Mouse (Mus musculus) myocyte (in vitro differentiated cells): ENCODE data around the gene Tctex1d4. TPM values are rescaled to one million over a fixed set of nuclear protein-coding genes. Genes with fewer than 3 reads are reported as not detected.
A peak's percentile ranks its signal among the peaks of the same experiment; 100 is the strongest.

Experiments used
- H3K27me3 ChIP-seq: one replicate; pipeline ENCODE4 v1.6.1; 2011; ENCODE audit not compliant: control insufficient read depth, insufficient read depth, insufficient read length
- H3K36me3 ChIP-seq: one replicate; pipeline ENCODE4 v1.6.1; 2011; ENCODE audit not compliant: control insufficient read depth, insufficient read depth
- H3K4me2 ChIP-seq: one replicate; pipeline ENCODE4 v1.6.1; 2011; ENCODE audit warnings: low read depth, control low read depth
- H3K4me3 ChIP-seq: one replicate; pipeline ENCODE4 v1.5.1; 2011; ENCODE audit warnings: mild to moderate bottlenecking, control low read depth, moderate library complexity
- H3K79me2 ChIP-seq: one replicate; pipeline ENCODE4 v1.6.1; 2011; ENCODE audit not compliant: control insufficient read depth, insufficient read depth
- H3ac ChIP-seq: one replicate; pipeline ENCODE4 v1.6.1; 2011; ENCODE audit not compliant: control insufficient read depth, insufficient read length
- CEBPB ChIP-seq: IDR thresholded peaks from 2 replicates; pipeline ENCODE4 v1.6.1; 2011; ENCODE audit warnings: mild to moderate bottlenecking, moderate library complexity; ENCODE audit not compliant: poor library complexity, insufficient read depth, severe bottlenecking
- E2F4 ChIP-seq: IDR thresholded peaks from one replicate; pipeline ENCODE4 v1.6.1; 2011; ENCODE audit warnings: mild to moderate bottlenecking, control low read depth, moderate library complexity; ENCODE audit not compliant: insufficient read depth
- MAX ChIP-seq: IDR thresholded peaks from one replicate; pipeline ENCODE4 v1.6.1; 2011; ENCODE audit warnings: low read depth, mild to moderate bottlenecking, control low read depth
- MYOD1 ChIP-seq, 3 experiments: IDR thresholded peaks; one replicate each; pipeline ENCODE4 v1.6.1; 2011; ENCODE audit warnings: control low read depth in 2 of 3, low read depth in 2 of 3, mild to moderate bottlenecking in 2 of 3, moderate library complexity in 1 of 3; ENCODE audit not compliant: insufficient read length in 2 of 3, control insufficient read depth in 1 of 3
- MYOG ChIP-seq, 3 experiments: IDR thresholded peaks; one replicate each; pipeline ENCODE4 v1.6.1; 2011; ENCODE audit warnings: control low read depth in 2 of 3, low read depth in 2 of 3, mild to moderate bottlenecking in 2 of 3; ENCODE audit not compliant: insufficient read length in 2 of 3, control insufficient read depth in 1 of 3, insufficient read depth in 1 of 3
- POLR2A ChIP-seq: IDR thresholded peaks from one replicate; pipeline ENCODE4 v1.6.1; 2011; ENCODE audit warnings: low read depth, mild to moderate bottlenecking, control low read depth, moderate library complexity; ENCODE audit not compliant: insufficient read length
- POLR2AphosphoS2 ChIP-seq: IDR thresholded peaks from one replicate; pipeline ENCODE4 v1.6.1; 2011; ENCODE audit warnings: low read depth, control low read depth; ENCODE audit not compliant: insufficient read length
- REST ChIP-seq: IDR thresholded peaks from one replicate; pipeline ENCODE4 v1.6.1; 2011; ENCODE audit warnings: mild to moderate bottlenecking, control low read depth, moderate library complexity; ENCODE audit not compliant: insufficient read depth, insufficient read length
- SRF ChIP-seq: IDR thresholded peaks from one replicate; pipeline ENCODE4 v1.6.1; 2011; ENCODE audit warnings: low read depth; ENCODE audit not compliant: control insufficient read depth, insufficient read length
- TCF12 ChIP-seq: IDR thresholded peaks from one replicate; pipeline ENCODE4 v1.6.1; 2011; ENCODE audit warnings: mild to moderate bottlenecking, control low read depth; ENCODE audit not compliant: poor library complexity, insufficient read depth, severe bottlenecking
- TCF3 ChIP-seq: IDR thresholded peaks from one replicate; pipeline ENCODE4 v1.6.1; 2011; ENCODE audit warnings: low read depth, control low read depth; ENCODE audit not compliant: insufficient read length
- USF1 ChIP-seq: IDR thresholded peaks from one replicate; pipeline ENCODE4 v1.6.1; 2011; ENCODE audit warnings: low read depth, mild to moderate bottlenecking, control low read depth, moderate library complexity
- polyA plus RNA-seq: library from polyadenylated mRNA; unstranded; fragments of >200 nt; fragmentation: generic; extraction: Trizol; gene quantifications from one replicate; pipeline ENCODE4 v1.2.1, GENCODE M21; 2012; ENCODE audit warnings: missing spikeins

Gene Tctex1d4
- polyA plus RNA-seq, 1 experiment = 0.18 TPM

- Histone ChIP-seq H3K27me3 (no peaks in the 10 kb centered on the region), H3ac (no peak overlapping the region), H3K4me2 (peak overlapping the region; percentile 60), H3K4me3 (peak overlapping the region; percentile 20), H3K36me3 (peaks cover 3% of the 10 kb centered on the region), H3K79me2 (peaks cover 7% of the 10 kb centered on the region)
- TF ChIP-seq POLR2AphosphoS2 (no peak), POLR2A (no peak), CEBPB (no peak)
Measured at GRCm38 (mm10) chr4:117123546-117124217, 2.9 kb upstream of the Tctex1d4 start.

- Histone ChIP-seq H3K4me2 (peak overlapping the region; percentile 92), H3K4me3 (peak overlapping the region; percentile 20), H3K79me2 (peaks cover 7% of the 10 kb centered on the region), H3K27me3 (no peaks in the 10 kb centered on the region), H3ac (no peak overlapping the region), H3K36me3 (peaks cover 4% of the 10 kb centered on the region)
- TF ChIP-seq REST = no peak
- TF ChIP-seq CEBPB = no peak
- TF ChIP-seq SRF = no peak
- no peak for TF ChIP-seq POLR2A
- no peak for TF ChIP-seq MYOG (IDR thresholded peaks at IDR 0.05; ENCODE audit: control insufficient read depth in 1 of 3, insufficient read depth in 1 of 3, insufficient read length in 2 of 3, low read depth in 2 of 3)
- TF ChIP-seq TCF3 = no peak
- TF ChIP-seq TCF12 = no peak
- TF ChIP-seq E2F4 = no peak
- no peak for TF ChIP-seq POLR2AphosphoS2
- TF ChIP-seq MAX = no peak
- no peak for TF ChIP-seq USF1
- no peak for TF ChIP-seq MYOD1 (IDR thresholded peaks at IDR 0.05; ENCODE audit: control insufficient read depth in 1 of 3, insufficient read length in 2 of 3, low read depth in 2 of 3)
Measured at GRCm38 (mm10) chr4:117124218-117124517, 2.4 kb upstream of the Tctex1d4 start.

DNA sequence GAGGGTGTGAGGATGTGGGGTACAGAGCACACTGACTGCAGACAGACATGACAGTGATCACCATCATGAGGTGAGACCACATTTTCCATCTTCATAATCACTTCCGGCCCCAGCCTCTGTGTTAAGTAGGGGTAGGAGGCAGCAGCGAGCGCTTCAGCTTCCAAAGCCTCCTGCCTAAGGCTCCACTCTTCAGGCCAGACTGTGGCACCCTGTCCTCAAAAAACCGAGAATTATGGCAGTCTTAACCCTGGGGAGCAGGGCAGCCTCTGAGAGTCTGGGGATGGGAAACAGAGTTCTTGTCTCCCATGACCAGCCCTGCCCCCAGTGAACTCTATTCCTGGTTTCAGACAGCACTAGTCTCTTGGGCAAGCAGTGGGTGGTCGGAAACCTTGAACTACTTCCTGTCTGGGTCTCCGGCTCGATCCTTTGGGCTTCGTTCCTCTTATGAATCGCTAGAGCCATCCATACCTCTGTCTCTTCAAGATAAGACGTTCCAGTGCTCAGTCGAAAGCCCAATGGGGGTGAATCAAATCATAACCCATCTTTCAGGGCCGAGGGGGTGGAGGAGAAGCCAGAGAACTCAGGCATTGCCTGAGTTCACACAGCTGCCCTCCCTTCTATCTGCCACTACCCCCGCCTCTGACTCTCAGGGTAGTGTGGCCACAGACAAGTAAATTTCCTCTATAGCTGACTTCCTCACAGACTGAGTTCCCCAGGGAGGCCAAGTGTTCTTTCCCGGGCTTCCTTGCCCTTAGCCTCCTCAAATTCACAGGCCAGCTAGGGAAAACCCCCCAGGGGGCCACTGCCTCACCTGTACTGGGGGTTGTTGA is 1.9 kb upstream of the Tctex1d4 start:
- Histone ChIP-seq H3ac (no peak overlapping the region), H3K27me3 (no peaks in the 10 kb centered on the region), H3K4me3 (peak overlapping the region; percentile 20), H3K36me3 (peaks cover 4% of the 10 kb centered on the region), H3K79me2 (peaks cover 7% of the 10 kb centered on the region), H3K4me2 (peak overlapping the region; percentile 92)
- TF ChIP-seq CEBPB (0 out of 2 replicates have a peak, but pooled peaks have one; percentile 3), POLR2A (no peak), POLR2AphosphoS2 (peak; percentile 13), MYOD1 (IDR thresholded peaks at IDR 0.05; ENCODE audit: control insufficient read depth in 1 of 3, insufficient read length in 2 of 3, low read depth in 2 of 3) (no peak), MAX (no peak), SRF (no peak)

GRCm38 (mm10) chr4:117125348-117125909 is 1.2 kb upstream of the Tctex1d4 start, which contains the start of gene Btbd19:
TSS of gene Btbd19 (minus strand) at chr4:117125725.
- Histone ChIP-seq H3K27me3 (no peaks in the 10 kb centered on the region), H3K36me3 (peaks cover 9% of the 10 kb centered on the region), H3K4me2 (peak within 1 kb of the TSS; percentile 92), H3ac (no peak within 1 kb of the TSS), H3K79me2 (peaks cover 7% of the 10 kb centered on the region), H3K4me3 (peak within 1 kb of the TSS; percentile 20)
- TF ChIP-seq MYOG (IDR thresholded peaks at IDR 0.05; ENCODE audit: control insufficient read depth in 1 of 3, insufficient read depth in 1 of 3, insufficient read length in 2 of 3, low read depth in 2 of 3) = peak; percentile 26 to 52 (median 33)
- TF ChIP-seq POLR2AphosphoS2 = peak; percentile 5
- no peak for TF ChIP-seq MAX
- TF ChIP-seq MYOD1 (IDR thresholded peaks at IDR 0.05; ENCODE audit: control insufficient read depth in 1 of 3, insufficient read length in 2 of 3, low read depth in 2 of 3) = peak in 2 of 3 experiments; percentile 44 to 46
- no peak for TF ChIP-seq E2F4
